Mouse (Mus musculus): ENCODE measurements around the gene Gm20865.
"Not testable (repeated sequence)": the region's sequence is repeated elsewhere in the genome, so short reads cannot be mapped to it uniquely, and the experiment has no call there.

Gm20865 gene

GRCm38 (mm10) chrY:21241275-21241674, at the start of gene Gm20865:
Gene Gm20865 (plus strand): TSS chrY:21241575.
- TF ChIP-seq GATA4 (IDR thresholded peaks at IDR 0.05; ENCODE audit: insufficient replicate concordance, low read length) = not testable (repeated sequence)
